Mouse (Mus musculus): ENCODE measurements around the gene Sytl3.
"Not testable (repeated sequence)": the region's sequence is repeated elsewhere in the genome, so short reads cannot be mapped to it uniquely, and the experiment has no call there.

DNA sequence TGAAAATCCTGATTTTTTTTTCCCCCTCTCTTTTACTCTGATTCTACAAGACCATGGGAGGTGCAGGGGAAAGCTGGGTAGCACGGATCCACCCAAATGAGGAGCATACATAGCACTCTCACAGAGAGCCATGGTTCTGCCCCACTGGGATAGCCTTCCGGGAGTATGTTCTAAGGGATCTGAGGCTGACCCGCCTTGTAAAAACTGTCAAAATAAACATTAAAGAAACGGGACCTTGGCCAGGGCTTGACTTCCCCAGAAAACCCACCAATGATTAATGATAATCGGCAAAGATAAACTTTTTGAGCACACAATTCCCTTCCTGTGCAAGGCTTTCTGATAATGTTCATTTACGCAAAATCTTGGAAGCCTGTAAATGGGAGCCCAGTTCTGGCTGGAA, 1.7 kb downstream of the Sytl3 start:
- not testable (repeated sequence) for TF ChIP-seq CTCF (IDR thresholded peaks at IDR 0.05; ENCODE audit: low read depth, low read length); POLR2A (IDR thresholded peaks at IDR 0.05; ENCODE audit: extremely low read depth, insufficient read depth, low read length)

Data from liver, adult 2 months (tissue).